Mouse (Mus musculus): ENCODE data around the gene Maff. TPM values are rescaled to one million over a fixed set of nuclear protein-coding genes. Genes with fewer than 3 reads are reported as not detected.
A peak's percentile ranks its signal among the peaks of the same experiment; 100 is the strongest.

Gene Maff
- polyA plus RNA-seq (2012), result 0.30 and 0.55 TPM in 2 replicates

- TF ChIP-seq TAL1 (IDR thresholded peaks at IDR 0.05; ENCODE audit: low read length) (no peak), GATA1 (IDR thresholded peaks at IDR 0.05; ENCODE audit: low read length) (no peak)
- H3K9me3 ChIP-seq (ENCODE audit: control insufficient read depth, low read length), result no peaks in the 10 kb centered on the region
- H3K4me1 ChIP-seq (ENCODE audit: control insufficient read depth), result peaks cover 21% of the 10 kb centered on the region
- peaks cover 47% of the 10 kb centered on the region for H3K27me3 ChIP-seq (ENCODE audit: control insufficient read depth)
- H3K4me3 ChIP-seq (replicated peaks), result peak within 1 kb of the TSS; percentile 71
- H3K36me3 ChIP-seq (ENCODE audit: control insufficient read depth), result no peaks in the 10 kb centered on the region
Measured at GRCm38 (mm10) chr15:79346051-79346793, at the start of gene Maff. Gene Maff, plus strand, starts transcription at chr15:79346621.

- no peak for TF ChIP-seq TAL1 (IDR thresholded peaks at IDR 0.05; ENCODE audit: low read length)
- no peak for TF ChIP-seq GATA1 (IDR thresholded peaks at IDR 0.05; ENCODE audit: low read length)
- peaks cover 48% of the 10 kb centered on the region for H3K36me3 ChIP-seq (ENCODE audit: control insufficient read depth)
- H3K4me1 ChIP-seq (ENCODE audit: control insufficient read depth), result no peaks in the 10 kb centered on the region
- H3K9me3 ChIP-seq (ENCODE audit: control insufficient read depth, low read length), result no peaks in the 10 kb centered on the region
- no peaks in the 10 kb centered on the region for H3K27me3 ChIP-seq (ENCODE audit: control insufficient read depth)
- no peak overlapping the region for H3K4me3 ChIP-seq (replicated peaks)
Measured at GRCm38 (mm10) chr15:79298553-79298952, 47.9 kb upstream of the Maff start.

GRCm38 (mm10) chr15:79299563-79300155, 46.8 kb upstream of the Maff start:
- H3K36me3 ChIP-seq (ENCODE audit: control insufficient read depth), result peaks cover 56% of the 10 kb centered on the region
- no peak for TF ChIP-seq GATA1 (IDR thresholded peaks at IDR 0.05; ENCODE audit: low read length)
- no peak for TF ChIP-seq TAL1 (IDR thresholded peaks at IDR 0.05; ENCODE audit: low read length)
- no peak overlapping the region for H3K4me3 ChIP-seq (replicated peaks)
- H3K9me3 ChIP-seq (ENCODE audit: control insufficient read depth, low read length), result no peaks in the 10 kb centered on the region
- H3K4me1 ChIP-seq (ENCODE audit: control insufficient read depth), result no peaks in the 10 kb centered on the region
- H3K27me3 ChIP-seq (ENCODE audit: control insufficient read depth), result no peaks in the 10 kb centered on the region

DNA sequence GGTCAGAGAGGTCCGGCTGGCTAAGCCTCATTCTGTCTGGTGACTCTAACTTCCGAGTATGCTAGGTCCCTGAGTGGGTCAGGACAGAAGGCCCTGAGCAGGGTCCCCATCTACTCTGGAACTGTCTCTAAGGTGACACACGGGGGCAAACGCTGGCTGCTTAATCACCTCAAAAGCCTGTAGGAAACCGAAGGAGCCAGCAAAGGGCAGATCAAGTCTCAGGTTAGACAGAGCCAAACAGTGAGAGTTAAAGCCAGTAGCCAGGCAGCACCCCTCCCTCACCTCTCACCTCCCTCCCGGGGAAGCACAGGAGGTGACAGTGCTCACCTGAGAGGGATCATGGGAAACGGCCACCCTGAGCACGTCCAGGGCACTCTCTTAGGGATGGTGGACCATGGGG, 42.7 kb upstream of the Maff start:
- Histone ChIP-seq H3K9me3 (ENCODE audit: control insufficient read depth, low read length) (no peaks in the 10 kb centered on the region), H3K27me3 (ENCODE audit: control insufficient read depth) (no peaks in the 10 kb centered on the region), H3K4me1 (ENCODE audit: control insufficient read depth) (no peaks in the 10 kb centered on the region), H3K4me3 (replicated peaks) (no peak overlapping the region), H3K36me3 (ENCODE audit: control insufficient read depth) (peaks cover 81% of the 10 kb centered on the region)
- TF ChIP-seq TAL1 (IDR thresholded peaks at IDR 0.05; ENCODE audit: low read length) (no peak), GATA1 (IDR thresholded peaks at IDR 0.05; ENCODE audit: low read length) (no peak)

GRCm38 (mm10) chr15:79304832-79305231, 41.6 kb upstream of the Maff start:
- no peaks in the 10 kb centered on the region for H3K4me1 ChIP-seq (ENCODE audit: control insufficient read depth)
- no peaks in the 10 kb centered on the region for H3K9me3 ChIP-seq (ENCODE audit: control insufficient read depth, low read length)
- TF ChIP-seq GATA1 (IDR thresholded peaks at IDR 0.05; ENCODE audit: low read length) (no peak), TAL1 (IDR thresholded peaks at IDR 0.05; ENCODE audit: low read length) (no peak)
- no peak overlapping the region for H3K4me3 ChIP-seq (replicated peaks)
- peaks cover 75% of the 10 kb centered on the region for H3K36me3 ChIP-seq (ENCODE audit: control insufficient read depth)
- no peaks in the 10 kb centered on the region for H3K27me3 ChIP-seq (ENCODE audit: control insufficient read depth)

DNA sequence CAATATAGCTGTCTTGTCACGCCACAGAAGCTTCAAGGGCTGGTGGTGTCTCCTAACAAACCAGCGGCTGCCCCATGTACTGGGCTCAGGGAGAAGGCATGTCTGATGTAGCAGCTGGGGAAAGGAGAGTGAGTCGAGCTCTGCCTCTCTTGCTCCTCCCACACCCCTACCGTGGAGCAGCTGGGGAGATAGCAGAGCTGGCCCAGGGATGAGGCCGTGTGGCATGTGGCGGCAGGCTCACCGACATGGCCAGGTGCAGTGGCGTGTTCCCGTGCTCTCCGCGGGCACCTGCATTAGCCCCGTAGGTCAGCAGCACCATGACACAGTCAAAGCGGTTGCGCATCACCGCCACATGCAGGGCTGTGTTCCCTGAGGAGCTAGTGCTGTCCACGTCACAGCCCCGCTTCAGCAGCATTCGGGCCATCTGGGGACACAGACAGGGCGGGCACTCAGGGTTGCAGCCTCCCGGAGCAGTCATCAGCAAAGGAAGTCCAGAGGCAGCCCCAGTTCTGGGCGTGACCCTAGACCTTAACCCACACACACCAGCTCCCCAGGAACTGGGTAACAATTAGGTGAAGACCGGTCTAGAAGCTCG, 40.3 kb upstream of the Maff start:
- Histone ChIP-seq H3K9me3 (ENCODE audit: control insufficient read depth, low read length) (no peaks in the 10 kb centered on the region), H3K4me1 (ENCODE audit: control insufficient read depth) (no peaks in the 10 kb centered on the region), H3K27me3 (ENCODE audit: control insufficient read depth) (no peaks in the 10 kb centered on the region), H3K4me3 (replicated peaks) (no peak overlapping the region), H3K36me3 (ENCODE audit: control insufficient read depth) (peaks cover 76% of the 10 kb centered on the region)
- TF ChIP-seq GATA1 (IDR thresholded peaks at IDR 0.05; ENCODE audit: low read length) (no peak), TAL1 (IDR thresholded peaks at IDR 0.05; ENCODE audit: low read length) (no peak)

- Histone ChIP-seq H3K4me1 (ENCODE audit: control insufficient read depth) (no peaks in the 10 kb centered on the region), H3K4me3 (replicated peaks) (no peak overlapping the region), H3K36me3 (ENCODE audit: control insufficient read depth) (peaks cover 77% of the 10 kb centered on the region), H3K27me3 (ENCODE audit: control insufficient read depth) (no peaks in the 10 kb centered on the region), H3K9me3 (ENCODE audit: control insufficient read depth, low read length) (no peaks in the 10 kb centered on the region)
- no peak for TF ChIP-seq GATA1 (IDR thresholded peaks at IDR 0.05; ENCODE audit: low read length)
- TF ChIP-seq TAL1 (IDR thresholded peaks at IDR 0.05; ENCODE audit: low read length), result no peak
Measured at GRCm38 (mm10) chr15:79307861-79308260, 38.6 kb upstream of the Maff start.

- Histone ChIP-seq H3K4me1 (ENCODE audit: control insufficient read depth) (no peaks in the 10 kb centered on the region), H3K9me3 (ENCODE audit: control insufficient read depth, low read length) (no peaks in the 10 kb centered on the region), H3K36me3 (ENCODE audit: control insufficient read depth) (peaks cover 61% of the 10 kb centered on the region), H3K4me3 (replicated peaks) (no peak overlapping the region), H3K27me3 (ENCODE audit: control insufficient read depth) (no peaks in the 10 kb centered on the region)
- TF ChIP-seq GATA1 (IDR thresholded peaks at IDR 0.05; ENCODE audit: low read length), result no peak
- TF ChIP-seq TAL1 (IDR thresholded peaks at IDR 0.05; ENCODE audit: low read length), result no peak
Measured at GRCm38 (mm10) chr15:79313848-79314369, 32.5 kb upstream of the Maff start.

DNA sequence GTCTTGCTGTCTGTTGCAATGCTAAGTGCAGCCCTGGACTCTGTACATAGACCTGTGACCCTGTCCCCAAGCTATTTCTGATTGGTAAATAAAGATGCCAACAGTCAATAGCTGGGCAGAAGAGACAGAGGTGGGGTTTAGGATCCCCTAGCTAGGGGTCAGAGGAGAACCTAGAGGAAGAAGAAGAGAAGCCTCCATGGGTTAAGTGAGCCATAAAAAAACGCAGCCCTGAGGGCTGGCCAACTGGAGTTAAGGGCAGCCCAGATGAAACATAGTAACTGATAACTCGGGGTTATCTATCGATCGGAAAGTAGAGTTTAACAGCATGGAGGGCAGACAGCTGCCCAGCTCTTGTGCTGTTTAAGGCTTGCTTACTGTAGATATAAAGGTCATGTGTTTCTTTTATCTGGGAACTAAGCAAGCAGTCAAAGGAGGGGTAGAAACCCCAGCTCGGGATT, 24.7 kb upstream of the Maff start:
- H3K36me3 ChIP-seq (ENCODE audit: control insufficient read depth), result peaks cover 32% of the 10 kb centered on the region
- no peak overlapping the region for H3K4me3 ChIP-seq (replicated peaks)
- H3K27me3 ChIP-seq (ENCODE audit: control insufficient read depth), result no peaks in the 10 kb centered on the region
- no peaks in the 10 kb centered on the region for H3K9me3 ChIP-seq (ENCODE audit: control insufficient read depth, low read length)
- H3K4me1 ChIP-seq (ENCODE audit: control insufficient read depth), result peaks cover 60% of the 10 kb centered on the region
- TF ChIP-seq TAL1 (IDR thresholded peaks at IDR 0.05; ENCODE audit: low read length) (no peak), GATA1 (IDR thresholded peaks at IDR 0.05; ENCODE audit: low read length) (no peak)
